Mouse (Mus musculus) stomach, embryonic 16.5 days (tissue): Measurements from ENCODE around the gene Pnpla6. TPM values are rescaled to one million over a fixed set of nuclear protein-coding genes. Genes with fewer than 3 reads are reported as not detected.

Experiments used
- ATAC-seq: fragments of 200-750 bp; cut with Nextera tagmentation; 2 replicates; pipeline ENCODE4 v1.8.0; 2017; ENCODE audit warnings: moderate number of reproducible peaks, moderate TSS enrichment; ENCODE audit not compliant: insufficient read depth, low FRiP score
- H3K27ac ChIP-seq: fragments of 300-500 bp; sonication (generic); 2 replicates; pipeline ENCODE4 v1.5.1; 2014; ENCODE audit warnings: low read length
- H3K27me3 ChIP-seq: fragments of 300-500 bp; sonication (generic); 2 replicates; pipeline ENCODE4 v1.6.1; 2014; ENCODE audit warnings: low read length, control low read depth, mixed read lengths; ENCODE audit not compliant: control insufficient read depth, insufficient read depth
- H3K36me3 ChIP-seq: fragments of 300-500 bp; sonication (generic); 2 replicates; pipeline ENCODE4 v1.6.1; 2014; ENCODE audit warnings: low read length; ENCODE audit not compliant: control insufficient read depth, insufficient read depth
- H3K4me1 ChIP-seq: fragments of 300-500 bp; sonication (generic); 2 replicates; pipeline ENCODE4 v1.6.1; 2014; ENCODE audit warnings: low read length, control low read depth, mixed read lengths; ENCODE audit not compliant: control insufficient read depth, insufficient read depth
- H3K4me2 ChIP-seq: fragments of 300-500 bp; sonication (generic); 2 replicates; pipeline ENCODE4 v1.6.1; 2014; ENCODE audit warnings: low read depth, low read length, mixed read lengths
- H3K4me3 ChIP-seq: fragments of 300-500 bp; sonication (generic); replicated peaks from 2 replicates; pipeline ENCODE4 v1.5.1; 2014; ENCODE audit warnings: mild to moderate bottlenecking, low read length
- H3K9ac ChIP-seq: fragments of 300-500 bp; sonication (generic); 2 replicates; pipeline ENCODE4 v1.6.1; 2014; ENCODE audit warnings: low read length
- H3K9me3 ChIP-seq: fragments of 300-500 bp; sonication (generic); replicated peaks from 2 replicates; pipeline ENCODE4 v1.6.1; 2016; ENCODE audit warnings: low read length, control low read depth; ENCODE audit not compliant: control insufficient read depth
- WGBS: fragments of 180-500 bp; shearing (Covaris S2); extraction: QIAGEN DNeasy Blood & Tissue Kit; methylation state at CpG from one replicate; pipeline ENCODE4 v1.1.7; 2014; 5-methylcytosine and 5-hydroxymethylcytosine counted together
- polyA plus RNA-seq: library from polyadenylated mRNA; unstranded; fragments of >200 nt; fragmentation: Nextera tagmentation; extraction: Ambion mirVana; gene quantifications from 2 replicates; pipeline ENCODE4 v1.2.1, GENCODE M21; 2015

Pnpla6 gene
- polyA plus RNA-seq, 1 experiment from 2014 or later, result 37.6 TPM

- peaks cover 12% of the 10 kb centered on the region for H3K36me3 ChIP-seq
- peak within 1 kb of the TSS; percentile 91 for H3K9ac ChIP-seq
- peak within 1 kb of the TSS; percentile 85 for H3K4me3 ChIP-seq
- H3K4me1 ChIP-seq, result peaks cover 16% of the 10 kb centered on the region
- peak within 1 kb of the TSS; percentile 96 for H3K27ac ChIP-seq
- H3K27me3 ChIP-seq, result no peaks in the 10 kb centered on the region
- ATAC-seq, result peak; percentile 92
- peak within 1 kb of the TSS; percentile 95 for H3K4me2 ChIP-seq
- WGBS, result under 1% methylated on average over 70 of the region's 70 CpGs
- no peaks in the 10 kb centered on the region for H3K9me3 ChIP-seq
Measured at GRCm38 (mm10) chr8:3500235-3501090, 14.7 kb upstream of the Pnpla6 start, which contains the start of gene Mcoln1. Gene Mcoln1, plus strand, starts transcription at chr8:3500457.

GRCm38 (mm10) chr8:3502217-3502616 lies 13.0 kb upstream of the Pnpla6 start:
- Histone ChIP-seq H3K4me2 (no peak overlapping the region), H3K27me3 (no peaks in the 10 kb centered on the region), H3K4me1 (peaks cover 16% of the 10 kb centered on the region), H3K27ac (no peak overlapping the region), H3K4me3 (no peak overlapping the region), H3K36me3 (peaks cover 4% of the 10 kb centered on the region; the same call in 1 of the 2 replicates), H3K9ac (no peak overlapping the region), H3K9me3 (no peaks in the 10 kb centered on the region)
- ATAC-seq, result no peak
- 66% methylated on average over 4 of the region's 4 CpGs for WGBS

- Histone ChIP-seq H3K27ac (no peak overlapping the region), H3K4me3 (no peak overlapping the region), H3K27me3 (no peaks in the 10 kb centered on the region), H3K9ac (no peak overlapping the region), H3K4me2 (no peak overlapping the region), H3K4me1 (no peaks in the 10 kb centered on the region), H3K36me3 (peaks cover 9% of the 10 kb centered on the region; the same call in 1 of the 2 replicates), H3K9me3 (no peaks in the 10 kb centered on the region)
- 84% methylated on average over 6 of the region's 6 CpGs for WGBS
- ATAC-seq, result peak; percentile 28; the same call in 1 of the 2 replicates
Measured at GRCm38 (mm10) chr8:3507979-3508754, 7.0 kb upstream of the Pnpla6 start.

GRCm38 (mm10) chr8:3514681-3515247 lies 420 bp upstream of the Pnpla6 start:
- H3K27ac ChIP-seq, result no peak overlapping the region
- peak overlapping the region; percentile 77 for H3K4me3 ChIP-seq
- no peak for ATAC-seq
- H3K9ac ChIP-seq, result peak overlapping the region; percentile 66
- no peaks in the 10 kb centered on the region for H3K27me3 ChIP-seq
- peak overlapping the region; percentile 95 for H3K4me2 ChIP-seq
- peaks cover 2% of the 10 kb centered on the region; the same call in 1 of the 2 replicates for H3K36me3 ChIP-seq
- H3K9me3 ChIP-seq, result no peaks in the 10 kb centered on the region
- WGBS, result 34% methylated on average over 13 of the region's 13 CpGs
- peaks cover 6% of the 10 kb centered on the region; the same call in 1 of the 2 replicates for H3K4me1 ChIP-seq

- Histone ChIP-seq H3K27ac (peak overlapping the region; percentile 86), H3K36me3 (no peaks in the 10 kb centered on the region; the same call in 1 of the 2 replicates), H3K9me3 (no peaks in the 10 kb centered on the region), H3K4me2 (peak overlapping the region; percentile 95), H3K27me3 (no peaks in the 10 kb centered on the region), H3K4me1 (peaks cover 6% of the 10 kb centered on the region; the same call in 1 of the 2 replicates), H3K4me3 (peak overlapping the region; percentile 77), H3K9ac (peak overlapping the region; percentile 80)
- peak; percentile 9 for ATAC-seq
- 0% methylated on average over 25 of the region's 25 CpGs for WGBS
Measured at GRCm38 (mm10) chr8:3515771-3516417, 710 bp downstream of the Pnpla6 start.

- WGBS, result under 1% methylated on average over 36 of the region's 36 CpGs
- Histone ChIP-seq H3K4me2 (peak overlapping the region; percentile 95), H3K36me3 (no peaks in the 10 kb centered on the region; the same call in 1 of the 2 replicates), H3K4me3 (peak overlapping the region; percentile 77), H3K27me3 (no peaks in the 10 kb centered on the region), H3K9ac (peak overlapping the region; percentile 80), H3K9me3 (no peaks in the 10 kb centered on the region), H3K4me1 (peaks cover 6% of the 10 kb centered on the region; the same call in 1 of the 2 replicates), H3K27ac (peak overlapping the region; percentile 86)
- peak; percentile 87 for ATAC-seq
Measured at GRCm38 (mm10) chr8:3516450-3517116, 1.4 kb downstream of the Pnpla6 start.

- H3K27ac ChIP-seq, result peak overlapping the region; percentile 53; the same call in 1 of the 2 replicates
- H3K9me3 ChIP-seq, result no peaks in the 10 kb centered on the region
- H3K27me3 ChIP-seq, result no peaks in the 10 kb centered on the region
- H3K4me1 ChIP-seq, result peaks cover 6% of the 10 kb centered on the region; the same call in 1 of the 2 replicates
- no peak for ATAC-seq
- WGBS, result 5% methylated on average over 16 of the region's 16 CpGs
- H3K36me3 ChIP-seq, result peaks cover under 1% of the 10 kb centered on the region
- peak overlapping the region; percentile 80 for H3K9ac ChIP-seq
- H3K4me3 ChIP-seq, result peak overlapping the region; percentile 77
- peak overlapping the region; percentile 95 for H3K4me2 ChIP-seq
Measured at GRCm38 (mm10) chr8:3517117-3517495, 1.9 kb downstream of the Pnpla6 start.
